Mouse (Mus musculus): Measurements from ENCODE around the gene Pou5f2. TPM values are rescaled to one million over a fixed set of nuclear protein-coding genes. Genes with fewer than 3 reads are reported as not detected.

Gene Pou5f2
- 0.21 and 0.30 TPM in 2 replicates for polyA plus RNA-seq (2015; fragmentation: Nextera tagmentation; extraction: Ambion mirVana)

DNA sequence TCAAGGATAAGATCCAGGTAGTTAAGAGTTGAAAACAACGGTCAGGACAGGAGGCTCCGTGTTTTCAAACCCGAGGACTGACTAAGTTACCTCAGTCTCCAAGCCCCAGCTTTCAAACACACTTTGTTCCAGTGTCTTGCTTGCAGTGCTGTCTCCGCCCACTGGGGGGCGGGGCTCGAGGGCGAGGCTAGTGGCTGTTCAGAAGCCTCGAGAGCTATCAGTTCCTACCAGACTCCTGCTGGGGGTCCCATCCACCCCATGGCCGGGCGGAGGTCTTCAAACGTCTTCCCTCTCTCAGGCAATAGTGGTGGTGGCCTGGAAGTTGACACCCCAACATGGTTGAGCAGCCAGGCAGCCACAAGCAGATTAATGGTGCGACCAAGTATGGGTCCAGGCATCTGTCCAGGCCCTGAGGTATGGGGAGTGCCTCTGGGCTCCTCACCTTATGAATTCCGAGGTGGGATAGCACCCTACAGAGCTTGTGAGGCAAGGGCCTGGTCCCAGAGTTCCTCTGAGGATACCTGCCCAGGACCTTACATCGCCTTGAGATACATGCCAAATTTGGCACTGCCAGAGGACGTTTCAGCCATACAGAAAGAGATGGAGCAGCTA is at the start of gene Pou5f2:
Gene Pou5f2, plus strand, starts transcription at position 220 of the 612 bp plus-strand sequence.
- H3K36me3 ChIP-seq = no peaks in the 10 kb centered on the region
- peak; percentile 43 for DNase-seq
- ATAC-seq (ENCODE audit: low read depth) = peak; percentile 71
- no peak within 1 kb of the TSS for H3K4me2 ChIP-seq
- no peak within 1 kb of the TSS for H3K9ac ChIP-seq
- no peak within 1 kb of the TSS for H3K4me3 ChIP-seq (replicated peaks)
- no peaks in the 10 kb centered on the region for H3K9me3 ChIP-seq (replicated peaks)
- no peak within 1 kb of the TSS for H3K27ac ChIP-seq
- H3K27me3 ChIP-seq = no peaks in the 10 kb centered on the region
- 29% methylated on average over 15 of the region's 15 CpGs for WGBS (ENCODE audit: insufficient replicate concordance)
- H3K4me1 ChIP-seq (replicated peaks) = peaks cover 7% of the 10 kb centered on the region; the same call in 1 of the 2 replicates

DNA sequence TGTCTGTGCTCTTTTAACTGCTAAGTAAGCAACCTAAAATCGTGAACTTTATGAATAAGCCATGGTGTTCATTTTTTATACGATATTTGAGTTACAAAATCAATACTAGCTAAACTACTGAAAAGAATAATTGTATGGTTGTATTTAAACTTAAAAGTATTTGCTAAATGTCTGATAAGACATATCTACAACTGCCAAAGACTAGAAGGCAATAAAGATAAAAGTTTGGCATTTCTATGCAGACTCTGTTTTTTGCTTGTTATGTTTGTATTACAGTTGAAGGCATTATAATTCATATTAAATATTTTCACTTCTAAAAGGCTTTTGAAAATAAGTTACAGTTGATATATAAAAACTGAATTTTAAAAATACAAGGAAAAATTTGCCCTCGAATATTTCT is 48.5 kb upstream of the Pou5f2 start:
- Histone ChIP-seq H3K9ac (no peak overlapping the region), H3K4me3 (replicated peaks) (no peak overlapping the region), H3K27me3 (no peaks in the 10 kb centered on the region), H3K27ac (no peak overlapping the region), H3K9me3 (replicated peaks) (no peaks in the 10 kb centered on the region), H3K36me3 (no peaks in the 10 kb centered on the region), H3K4me2 (no peak overlapping the region), H3K4me1 (replicated peaks) (no peaks in the 10 kb centered on the region)
- WGBS (ENCODE audit: insufficient replicate concordance) = 58% methylated on average over 3 of the region's 3 CpGs
- DNase-seq (no peak), ATAC-seq (ENCODE audit: low read depth) (no peak)

DNA sequence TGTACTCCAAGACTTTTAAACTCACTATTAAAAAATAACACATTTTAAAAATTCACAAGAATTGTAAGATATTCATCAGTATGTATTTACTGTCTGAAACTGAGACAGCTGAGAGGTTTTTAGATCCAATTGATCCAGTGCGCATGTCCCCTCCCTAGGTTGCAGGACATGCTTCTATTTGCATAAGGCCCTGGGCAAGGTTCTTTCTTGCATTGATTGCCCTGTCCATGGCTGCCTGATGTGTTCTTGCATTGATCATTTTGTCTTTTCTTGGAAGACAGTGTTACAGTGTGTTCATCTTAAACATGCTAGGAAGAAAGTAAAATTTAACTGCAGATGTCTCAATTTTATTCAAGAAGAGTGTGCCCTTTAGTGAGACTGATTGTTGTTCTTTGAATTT is 47.6 kb upstream of the Pou5f2 start:
- Histone ChIP-seq H3K9me3 (replicated peaks) (no peaks in the 10 kb centered on the region), H3K9ac (no peak overlapping the region), H3K27ac (no peak overlapping the region), H3K4me3 (replicated peaks) (no peak overlapping the region), H3K36me3 (no peaks in the 10 kb centered on the region), H3K4me2 (no peak overlapping the region), H3K4me1 (replicated peaks) (no peaks in the 10 kb centered on the region), H3K27me3 (no peaks in the 10 kb centered on the region)
- DNase-seq (no peak), ATAC-seq (ENCODE audit: low read depth) (no peak)
- WGBS (ENCODE audit: insufficient replicate concordance) = 81% methylated on average over 1 of the region's 1 CpGs

- Histone ChIP-seq H3K4me3 (replicated peaks) (no peak overlapping the region), H3K9me3 (replicated peaks) (no peaks in the 10 kb centered on the region), H3K4me2 (no peak overlapping the region), H3K27me3 (no peaks in the 10 kb centered on the region), H3K27ac (no peak overlapping the region), H3K4me1 (replicated peaks) (no peaks in the 10 kb centered on the region), H3K9ac (no peak overlapping the region), H3K36me3 (no peaks in the 10 kb centered on the region)
- WGBS (ENCODE audit: insufficient replicate concordance) = 27% methylated on average over 5 of the region's 5 CpGs
- DNase-seq (no peak), ATAC-seq (ENCODE audit: low read depth) (no peak)
Measured at GRCm38 (mm10) chr13:77982105-77982851, 42.4 kb upstream of the Pou5f2 start.

DNA sequence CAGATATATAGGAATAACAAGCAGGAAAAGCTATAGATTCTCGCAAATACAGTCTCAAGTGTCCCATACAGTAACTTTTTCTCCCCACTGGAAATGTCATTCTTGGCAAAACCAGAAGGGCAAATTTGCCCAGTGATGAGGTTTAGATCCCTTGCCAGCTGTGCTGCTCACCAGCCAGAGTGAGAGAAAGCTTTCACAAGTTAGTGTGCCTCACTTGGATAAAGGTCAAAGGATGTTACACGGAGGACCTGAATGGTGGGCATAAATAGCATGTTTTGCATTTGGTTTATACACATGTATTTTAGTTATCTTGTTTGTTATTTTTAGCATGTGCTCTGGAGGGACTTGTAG is 41.9 kb upstream of the Pou5f2 start:
- no peak for ATAC-seq (ENCODE audit: low read depth)

DNA sequence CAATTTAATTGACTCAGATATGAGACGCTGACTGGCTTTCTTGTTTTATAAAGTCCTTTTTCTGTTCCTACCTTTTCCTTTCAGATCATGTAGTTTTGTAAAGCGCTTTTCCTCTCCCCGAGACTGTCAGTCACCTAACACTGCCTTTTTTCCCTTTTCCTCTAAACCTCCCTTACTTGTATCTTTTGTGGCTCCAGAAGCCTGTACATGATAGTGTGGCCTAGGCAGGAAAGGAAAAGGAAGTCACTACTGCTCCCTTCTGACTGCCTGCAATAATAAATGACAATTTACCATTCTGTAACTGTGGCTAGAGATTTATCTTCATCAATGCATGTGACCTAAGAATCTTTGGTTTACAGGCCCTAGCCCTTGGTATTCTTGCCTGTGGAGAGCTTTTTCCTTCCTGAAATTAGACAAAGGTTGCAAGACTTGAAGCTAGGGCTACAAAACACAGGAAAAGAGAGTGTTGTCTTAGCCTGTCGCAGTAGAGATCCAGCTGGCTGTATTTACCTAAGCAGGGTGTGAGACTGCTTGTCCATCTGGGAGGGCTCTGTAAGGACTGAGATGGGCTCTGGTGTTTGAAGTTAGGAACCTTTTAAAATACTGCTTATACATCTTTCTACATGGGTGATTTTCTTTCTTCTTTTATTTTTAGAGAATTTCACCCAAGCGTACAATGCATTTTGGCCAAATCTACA is 33.4 kb upstream of the Pou5f2 start:
- H3K36me3 ChIP-seq = no peaks in the 10 kb centered on the region
- no peak overlapping the region for H3K4me2 ChIP-seq
- no peak overlapping the region for H3K9ac ChIP-seq
- no peak overlapping the region for H3K27ac ChIP-seq
- no peaks in the 10 kb centered on the region for H3K27me3 ChIP-seq
- no peaks in the 10 kb centered on the region for H3K4me1 ChIP-seq (replicated peaks)
- ATAC-seq (ENCODE audit: low read depth) (no peak), DNase-seq (no peak)
- WGBS (ENCODE audit: insufficient replicate concordance) = 58% methylated on average over 5 of the region's 5 CpGs
- H3K9me3 ChIP-seq (replicated peaks) = no peaks in the 10 kb centered on the region
- no peak overlapping the region for H3K4me3 ChIP-seq (replicated peaks)

More for the DNA sequence above, 41.9 kb upstream of the Pou5f2 start:
- 66% methylated on average over 2 of the region's 2 CpGs for WGBS (ENCODE audit: insufficient replicate concordance)
- no peaks in the 10 kb centered on the region for H3K27me3 ChIP-seq
- no peak for DNase-seq
- H3K9ac ChIP-seq = no peak overlapping the region
- no peak overlapping the region for H3K4me2 ChIP-seq
- H3K27ac ChIP-seq = no peak overlapping the region
- H3K36me3 ChIP-seq = no peaks in the 10 kb centered on the region
- H3K9me3 ChIP-seq (replicated peaks) = no peaks in the 10 kb centered on the region
- no peaks in the 10 kb centered on the region for H3K4me1 ChIP-seq (replicated peaks)
- H3K4me3 ChIP-seq (replicated peaks) = no peak overlapping the region

- Histone ChIP-seq H3K36me3 (no peaks in the 10 kb centered on the region), H3K9me3 (replicated peaks) (no peaks in the 10 kb centered on the region), H3K27me3 (no peaks in the 10 kb centered on the region), H3K4me1 (replicated peaks) (no peaks in the 10 kb centered on the region), H3K9ac (no peak overlapping the region), H3K4me3 (replicated peaks) (no peak overlapping the region), H3K27ac (no peak overlapping the region), H3K4me2 (no peak overlapping the region)
- no peak for DNase-seq
- 65% methylated on average over 4 of the region's 4 CpGs for WGBS (ENCODE audit: insufficient replicate concordance)
- ATAC-seq (ENCODE audit: low read depth) = no peak
Measured at GRCm38 (mm10) chr13:78004649-78005048, 20.1 kb upstream of the Pou5f2 start.

GRCm38 (mm10) chr13:78005344-78005743 is 19.4 kb upstream of the Pou5f2 start:
- no peak overlapping the region for H3K4me2 ChIP-seq
- no peak overlapping the region for H3K9ac ChIP-seq
- H3K9me3 ChIP-seq (replicated peaks) = no peaks in the 10 kb centered on the region
- DNase-seq = no peak
- H3K4me1 ChIP-seq (replicated peaks) = no peaks in the 10 kb centered on the region
- no peak for ATAC-seq (ENCODE audit: low read depth)
- H3K27ac ChIP-seq = no peak overlapping the region
- H3K4me3 ChIP-seq (replicated peaks) = no peak overlapping the region
- H3K27me3 ChIP-seq = no peaks in the 10 kb centered on the region
- 66% methylated on average over 3 of the region's 3 CpGs for WGBS (ENCODE audit: insufficient replicate concordance)
- 0 out of 2 replicates have a peak, but pooled peaks cover 3% of the 10 kb centered on the region for H3K36me3 ChIP-seq

DNA sequence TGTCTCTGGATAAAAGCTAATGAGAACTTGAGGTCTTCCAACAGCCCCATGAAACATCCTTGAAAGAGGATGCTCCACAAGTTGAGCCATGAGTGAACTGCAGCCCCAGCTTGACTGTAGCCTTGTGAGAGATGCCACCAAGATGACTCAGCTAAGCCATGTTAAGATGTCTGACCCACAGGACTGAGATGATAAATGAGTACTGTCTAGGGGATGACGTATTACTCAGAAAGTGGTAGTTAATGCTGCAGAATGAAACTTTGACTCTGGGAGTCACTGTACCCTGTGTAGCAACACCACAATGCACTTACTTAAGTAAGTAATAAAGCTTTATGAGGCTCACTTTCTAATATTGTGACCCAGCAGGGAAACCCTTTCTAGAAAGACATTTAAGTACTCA is 14.5 kb upstream of the Pou5f2 start:
- H3K4me2 ChIP-seq = no peak overlapping the region
- no peaks in the 10 kb centered on the region for H3K27me3 ChIP-seq
- WGBS (ENCODE audit: insufficient replicate concordance) = 94% methylated on average over 1 of the region's 1 CpGs
- H3K36me3 ChIP-seq = 0 out of 2 replicates have a peak, but pooled peaks cover 3% of the 10 kb centered on the region
- H3K9ac ChIP-seq = no peak overlapping the region
- DNase-seq (no peak), ATAC-seq (ENCODE audit: low read depth) (no peak)
- no peak overlapping the region for H3K27ac ChIP-seq
- H3K4me3 ChIP-seq (replicated peaks) = no peak overlapping the region
- no peaks in the 10 kb centered on the region for H3K4me1 ChIP-seq (replicated peaks)
- no peaks in the 10 kb centered on the region for H3K9me3 ChIP-seq (replicated peaks)

DNA sequence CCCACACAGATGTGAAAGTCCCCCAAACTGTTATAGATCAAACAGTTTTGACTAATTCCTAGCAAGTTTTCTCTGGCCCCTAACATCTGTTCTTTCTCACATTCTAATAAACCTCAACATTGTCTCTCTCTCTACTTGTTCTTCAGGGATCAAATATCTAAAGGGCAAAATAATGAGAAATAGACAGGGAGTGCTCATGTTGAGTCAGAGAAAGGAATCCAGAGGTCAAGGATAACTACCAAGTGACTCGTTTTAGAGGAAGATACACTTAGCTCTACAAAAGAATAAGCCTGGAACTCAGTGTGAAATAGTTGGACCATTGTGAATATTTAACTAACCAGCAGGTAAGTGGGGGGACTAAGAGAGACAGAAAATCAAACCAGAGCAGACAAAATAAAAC is 8.1 kb downstream of the Pou5f2 start:
- Histone ChIP-seq H3K4me2 (no peak overlapping the region), H3K9me3 (replicated peaks) (no peaks in the 10 kb centered on the region), H3K9ac (no peak overlapping the region), H3K4me3 (replicated peaks) (no peak overlapping the region), H3K27ac (no peak overlapping the region), H3K36me3 (no peaks in the 10 kb centered on the region), H3K27me3 (no peaks in the 10 kb centered on the region), H3K4me1 (replicated peaks) (no peaks in the 10 kb centered on the region)
- ATAC-seq (ENCODE audit: low read depth) (no peak), DNase-seq (no peak)
- 46% methylated on average over 1 of the region's 1 CpGs for WGBS (ENCODE audit: insufficient replicate concordance)

- Histone ChIP-seq H3K9ac (no peak overlapping the region), H3K4me2 (no peak overlapping the region), H3K27ac (no peak overlapping the region), H3K36me3 (no peaks in the 10 kb centered on the region), H3K4me1 (replicated peaks) (no peaks in the 10 kb centered on the region), H3K4me3 (replicated peaks) (no peak overlapping the region), H3K9me3 (replicated peaks) (no peaks in the 10 kb centered on the region), H3K27me3 (no peaks in the 10 kb centered on the region)
- DNase-seq (no peak), ATAC-seq (ENCODE audit: low read depth) (no peak)
- WGBS (ENCODE audit: insufficient replicate concordance) = 69% methylated on average over 1 of the region's 1 CpGs
Measured at GRCm38 (mm10) chr13:78037203-78037602, 12.5 kb downstream of the Pou5f2 start.
